8 mouse cellular contexts compared by ENCODE assay signal in genomic region chr7:141437178-141438120, GRCm38 (mm10). TPM values are rescaled to one million over a fixed set of nuclear protein-coding genes. Genes with fewer than 3 reads are reported as not detected.
DNase-seq lines count a peak whose midpoint lies in the region; ATAC-seq and TF ChIP-seq lines count a peak whose summit lies in the region.

Gene Slc25a22 (minus strand): TSS chr7:141437892.

- H3K27me3 ChIP-seq in C2C12 (ENCODE audit: control insufficient read depth, insufficient read depth, insufficient read length), result no peaks in the 10 kb centered on the region
- no peaks in the 10 kb centered on the region for H3K27me3 ChIP-seq in embryonic facial prominence, embryonic 13.5 days
- no peaks in the 10 kb centered on the region for H3K27me3 ChIP-seq in limb, embryonic 14.5 days (ENCODE audit: control insufficient read depth, insufficient read depth, low read length)
- no peaks in the 10 kb centered on the region for H3K27me3 ChIP-seq in midbrain, embryonic 15.5 days (replicated peaks)

- no peaks in the 10 kb centered on the region for H3K9me3 ChIP-seq in embryonic facial prominence, embryonic 13.5 days
- H3K9me3 ChIP-seq in limb, embryonic 14.5 days (ENCODE audit: control insufficient read depth, low read length), result no peaks in the 10 kb centered on the region
- no peaks in the 10 kb centered on the region for H3K9me3 ChIP-seq in midbrain, embryonic 15.5 days

- peak within 1 kb of the TSS; percentile 84 for H3K9ac ChIP-seq in embryonic facial prominence, embryonic 13.5 days
- peak within 1 kb of the TSS; percentile 71 for H3K9ac ChIP-seq in limb, embryonic 14.5 days (ENCODE audit: low read depth, low read length, severe bottlenecking)
- H3K9ac ChIP-seq in midbrain, embryonic 15.5 days, result peak within 1 kb of the TSS; percentile 80

- H3K27ac ChIP-seq in embryonic facial prominence, embryonic 13.5 days, result peak within 1 kb of the TSS; percentile 58; the same call in 1 of the 2 replicates
- 0 out of 2 replicates have a peak within 1 kb of the TSS, but pooled peaks have one; percentile 26 for H3K27ac ChIP-seq in limb, embryonic 14.5 days (replicated peaks; ENCODE audit: low read depth, low read length)
- H3K27ac ChIP-seq in midbrain, embryonic 15.5 days, result peak within 1 kb of the TSS; percentile 87

- peak; percentile 79; the same call in 1 of the 2 replicates for TF ChIP-seq POLR2A in limb, embryonic 14.5 days (IDR thresholded peaks at IDR 0.05; ENCODE audit: borderline replicate concordance, extremely low read depth, insufficient read depth, insufficient read length)

- H3K79me2 ChIP-seq in C2C12 (ENCODE audit: control insufficient read depth, insufficient read depth), result peaks cover 47% of the 10 kb centered on the region

- peak; percentile 70 for TF ChIP-seq CTCF in C2C12 (IDR thresholded peaks at IDR 0.05; ENCODE audit: control insufficient read depth, insufficient read depth, insufficient read length)

- 5% methylated on average over 53 of the region's 53 CpGs for WGBS in embryonic facial prominence, embryonic 13.5 days
- 5% methylated on average over 51 of the region's 53 CpGs for WGBS in limb, embryonic 14.5 days
- 5% methylated on average over 53 of the region's 53 CpGs for WGBS in midbrain, embryonic 15.5 days

- H3K4me1 ChIP-seq in embryonic facial prominence, embryonic 13.5 days, result peaks cover 62% of the 10 kb centered on the region
- peaks cover 28% of the 10 kb centered on the region for H3K4me1 ChIP-seq in limb, embryonic 14.5 days (ENCODE audit: control insufficient read depth, insufficient read depth, low read length)
- H3K4me1 ChIP-seq in midbrain, embryonic 15.5 days, result peaks cover 50% of the 10 kb centered on the region

- ATAC-seq in embryonic facial prominence, embryonic 13.5 days (ENCODE audit: insufficient number of reproducible peaks, insufficient read depth, low FRiP score, low TSS enrichment, low read depth), result peak; percentile 62
- ATAC-seq in limb, embryonic 14.5 days (ENCODE audit: low FRiP score, low read depth), result peak; percentile 91
- peak; percentile 76 for ATAC-seq in midbrain, embryonic 15.5 days (replicated peaks)

- DNase-seq in adrenal gland, postnatal 36 days, result peak; percentile 88 to 93
- peak; percentile 99 for DNase-seq in heart, adult 11 months
- DNase-seq in kidney, adult 11 months, result peak; percentile 68
- DNase-seq in limb, embryonic 14.5 days (ENCODE audit: low spot score), result peak; percentile 78
- peak; percentile 81 to 93 for DNase-seq in spleen, postnatal 4 days (ENCODE audit: low spot score in 2 of 2)

- H3K36me3 ChIP-seq in C2C12 (ENCODE audit: control insufficient read depth, insufficient read depth), result peaks cover 36% of the 10 kb centered on the region
- H3K36me3 ChIP-seq in embryonic facial prominence, embryonic 13.5 days, result peaks cover 51% of the 10 kb centered on the region
- H3K36me3 ChIP-seq in limb, embryonic 14.5 days (ENCODE audit: control insufficient read depth, insufficient read depth, low read length), result peaks cover 38% of the 10 kb centered on the region
- peaks cover 5% of the 10 kb centered on the region; the same call in 1 of the 2 replicates for H3K36me3 ChIP-seq in midbrain, embryonic 15.5 days (replicated peaks)

- H3K79me3 ChIP-seq in C2C12 (ENCODE audit: low read depth), result peaks cover 7% of the 10 kb centered on the region

- H3K4me2 ChIP-seq in embryonic facial prominence, embryonic 13.5 days, result peak within 1 kb of the TSS; percentile 90
- peak within 1 kb of the TSS; percentile 91 for H3K4me2 ChIP-seq in limb, embryonic 14.5 days (replicated peaks; ENCODE audit: low read depth, low read length, severe bottlenecking)
- peak within 1 kb of the TSS; percentile 92 for H3K4me2 ChIP-seq in midbrain, embryonic 15.5 days

- peak within 1 kb of the TSS; percentile 46 for H3K4me3 ChIP-seq in C2C12 (ENCODE audit: insufficient read depth, poor library complexity, severe bottlenecking)
- peak within 1 kb of the TSS; percentile 64 for H3K4me3 ChIP-seq in embryonic facial prominence, embryonic 13.5 days
- H3K4me3 ChIP-seq in limb, embryonic 14.5 days (replicated peaks; ENCODE audit: low read length), result peak within 1 kb of the TSS; percentile 63
- H3K4me3 ChIP-seq in midbrain, embryonic 15.5 days, result peak within 1 kb of the TSS; percentile 74

- peak within 1 kb of the TSS; percentile 74 for H3ac ChIP-seq in C2C12 (ENCODE audit: control insufficient read depth, insufficient read length, low read depth)

TF ChIP-seq in C2C12, 6 proteins besides CTCF, POLR2A, EP300 and RAD21:
- peak; percentile 53 for TF ChIP-seq MAX (IDR thresholded peaks at IDR 0.05)
- no peak for TF ChIP-seq USF1 (IDR thresholded peaks at IDR 0.05; ENCODE audit: low read depth)
TF ChIP-seq in C2C12: peak in this region for 1.

RNA-seq across cellular contexts. Expression of gene Slc25a22, which starts in this region (rescaled TPM):
- 16.2 TPM for polyA plus RNA-seq in C2C12 (2012; fragmentation: generic; extraction: Trizol)
- total RNA-seq in adrenal gland, postnatal 36 days (2021), result 100 to 1,000 TPM; 110 to 120 TPM
- 32.4 and 35.3 TPM in 2 replicates for polyA plus RNA-seq in embryonic facial prominence, embryonic 13.5 days (2015; fragmentation: Nextera tagmentation; extraction: Ambion mirVana)
- 75.1 and 104 TPM in 2 replicates for polyA plus RNA-seq in limb, embryonic 14.5 days (2012; rRNA removed)
- polyA plus RNA-seq in limb, embryonic 14.5 days (2014; fragmentation: Nextera tagmentation; extraction: Ambion mirVana), result 22.8 and 32.2 TPM in 2 replicates
- polyA plus RNA-seq in midbrain, embryonic 15.5 days (2015; fragmentation: Nextera tagmentation; extraction: Ambion mirVana), result 109 and 120 TPM in 2 replicates

Comparison
In these comparisons a context has a peak if more than half of its experiments do, and no peak if none do; other contexts are left out.
1. Peak in every context shown above with its lines: DNase-seq, ATAC-seq, H3K4me3 ChIP-seq and H3K27ac ChIP-seq.
2. H3K27ac ChIP-seq: peak in every context shown above with its lines; median percentile 87 in midbrain, embryonic 15.5 days; 58 in embryonic facial prominence, embryonic 13.5 days; 26 in limb, embryonic 14.5 days.